Mouse (Mus musculus) urinary bladder, adult 2 months (tissue): Measurements from ENCODE around the gene Cers4. TPM values are rescaled to one million over a fixed set of nuclear protein-coding genes. Genes with fewer than 3 reads are reported as not detected.

Experiments used
- polyA plus RNA-seq: library from polyadenylated mRNA; depleted of rRNA; stranded (reverse); fragments of >200 nt; gene quantifications from 2 replicates; pipeline ENCODE4 v1.2.3, GENCODE M21; 2012; rRNA removed

The Cers4 gene
- polyA plus RNA-seq, 1 experiment: 47.9 TPM

Other genes starting within 250 kb of the Cers4 start
- 31.6 and 33.6 TPM in 2 replicates for gene Tgfbr3l, start 244.8 kb upstream of the Cers4 start, polyA plus RNA-seq
- 50.9 and 56.7 TPM in 2 replicates for gene Snapc2, start 239.9 kb upstream of the Cers4 start, polyA plus RNA-seq
- 98.2 and 133 TPM in 2 replicates for gene Ctxn1, start 233.8 kb upstream of the Cers4 start, polyA plus RNA-seq
- 66.5 and 76.2 TPM in 2 replicates for gene Timm44, start 217.1 kb upstream of the Cers4 start, polyA plus RNA-seq
- gene Ccl25, start 167.8 kb upstream of the Cers4 start, polyA plus RNA-seq: 6.6 and 8.2 TPM in 2 replicates
- 61.6 and 65.9 TPM in 2 replicates for gene Elavl1, start 167.6 kb upstream of the Cers4 start, polyA plus RNA-seq
- gene Zfp958, start 120.1 kb downstream of the Cers4 start, polyA plus RNA-seq: 6.7 and 7.0 TPM in 2 replicates